Mouse (Mus musculus) CD4-positive helper T cell, adult 2 months (primary cell): ENCODE measurements around the gene Gm29609.
A peak's percentile ranks its signal among the peaks of the same experiment; 100 is the strongest.

Experiments used
- DNase-seq: peaks from one replicate; pipeline ENCODE4 v3.0.0-alpha.2; 2012; ENCODE audit warnings: low read depth, missing footprints, low spot score

Gm29609 gene

GRCm38 (mm10) chr5:31198170-31198569, 18.5 kb upstream of the Gm29609 start:
- no peak for DNase-seq

- DNase-seq: no peak
Observed at GRCm38 (mm10) chr5:31197072-31197471, 17.4 kb upstream of the Gm29609 start.

GRCm38 (mm10) chr5:31196207-31196606, 16.5 kb upstream of the Gm29609 start:
- DNase-seq: no peak

- no peak for DNase-seq
Observed at GRCm38 (mm10) chr5:31195671-31196070, 16.0 kb upstream of the Gm29609 start.

GRCm38 (mm10) chr5:31194486-31195485, 15.1 kb upstream of the Gm29609 start:
- no peak for DNase-seq

- no peak for DNase-seq
Observed at GRCm38 (mm10) chr5:31193631-31194281, 14.0 kb upstream of the Gm29609 start.

- peak; percentile 99 for DNase-seq
Observed at GRCm38 (mm10) chr5:31192939-31193630, 13.4 kb upstream of the Gm29609 start, which contains the start of the genes Snx17 and Eif2b4. Snx17 (plus strand) TSS chr5:31193227. Eif2b4 (minus strand) TSS chr5:31193430.

- no peak for DNase-seq
Observed at GRCm38 (mm10) chr5:31192045-31192938, 12.6 kb upstream of the Gm29609 start.

- DNase-seq: no peak
Observed at GRCm38 (mm10) chr5:31190201-31190600, 10.5 kb upstream of the Gm29609 start.

- peak; percentile 65 for DNase-seq
Observed at GRCm38 (mm10) chr5:31188223-31188840, 8.6 kb upstream of the Gm29609 start.

GRCm38 (mm10) chr5:31183678-31184077, 4.0 kb upstream of the Gm29609 start:
- no peak for DNase-seq

GRCm38 (mm10) chr5:31181183-31181770, 1.6 kb upstream of the Gm29609 start:
- DNase-seq: no peak

GRCm38 (mm10) chr5:31179301-31179765, 378 bp downstream of the Gm29609 start:
- peak; percentile 57 for DNase-seq

GRCm38 (mm10) chr5:31168630-31169029, 11.1 kb downstream of the Gm29609 start:
- no peak for DNase-seq

- DNase-seq: no peak
Observed at GRCm38 (mm10) chr5:31164878-31165277, 14.8 kb downstream of the Gm29609 start.

- no peak for DNase-seq
Observed at GRCm38 (mm10) chr5:31162462-31162861, 17.2 kb downstream of the Gm29609 start.

- peak; percentile 82 for DNase-seq
Observed at GRCm38 (mm10) chr5:31154152-31154553, 25.6 kb downstream of the Gm29609 start, which contains the start of gene Mpv17. Mpv17 (minus strand) TSS chr5:31154251.

- DNase-seq: no peak
Observed at GRCm38 (mm10) chr5:31153516-31154151, 26.1 kb downstream of the Gm29609 start.

- no peak for DNase-seq
Observed at GRCm38 (mm10) chr5:31151746-31152145, 28.0 kb downstream of the Gm29609 start.
